Mouse (Mus musculus): ENCODE results near the gene Nudt19. TPM values are rescaled to one million over a fixed set of nuclear protein-coding genes. Genes with fewer than 3 reads are reported as not detected.

Nudt19 gene
- total RNA-seq, 2 experiments from 2014 or later: 69.2 to 73.8 TPM

DNA sequence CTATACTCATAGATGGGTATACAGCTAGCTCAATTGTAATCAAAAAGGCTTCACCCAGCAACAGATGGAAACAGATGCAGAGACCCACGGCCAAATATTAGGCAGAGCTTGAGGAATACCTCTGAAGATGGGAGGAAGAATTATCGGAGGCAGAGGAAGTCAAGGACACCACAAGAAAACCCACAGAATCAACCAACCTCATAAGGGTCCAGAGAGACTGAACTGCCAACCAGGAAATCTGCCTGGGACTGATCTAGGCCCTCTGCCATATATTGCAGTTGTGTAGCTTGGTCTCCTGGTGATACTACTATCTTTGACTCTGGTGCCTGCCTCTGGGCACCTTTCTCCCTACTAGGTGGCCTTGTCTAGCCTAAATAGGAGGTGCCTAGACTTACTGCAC lies 29.3 kb downstream of the Nudt19 start:
- no peak for DNase-seq (ENCODE audit: low spot score in 2 of 2)
- intact Hi-C loops (cut with DNase I): no loop called here

DNA sequence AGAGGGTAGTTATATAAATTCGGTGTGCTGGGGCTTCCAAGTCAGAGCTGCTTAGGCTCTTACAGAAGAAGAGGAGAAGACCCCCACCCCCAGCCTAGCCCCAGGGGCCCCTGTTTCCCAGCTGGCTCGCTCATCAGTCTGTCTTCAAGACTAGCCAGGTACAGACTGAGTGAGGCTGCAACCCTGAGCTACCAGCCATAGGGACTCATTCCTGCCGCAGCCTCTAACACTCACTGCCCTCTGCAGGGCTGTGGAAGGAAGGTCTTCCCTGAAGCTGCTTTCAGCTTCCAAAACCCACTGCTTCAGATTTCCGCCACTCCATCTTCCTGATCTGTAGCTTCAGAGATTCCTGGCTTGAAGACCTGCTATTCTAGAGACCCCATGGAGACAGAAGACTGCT lies 54.1 kb downstream of the Nudt19 start:
- DNase-seq (ENCODE audit: low spot score in 2 of 2): no peak
- intact Hi-C loops (cut with DNase I): loop anchor here (5.0 kb wide), 1 partner anchor 75 kb away; no protein-coding TSS in a partner anchor

DNA sequence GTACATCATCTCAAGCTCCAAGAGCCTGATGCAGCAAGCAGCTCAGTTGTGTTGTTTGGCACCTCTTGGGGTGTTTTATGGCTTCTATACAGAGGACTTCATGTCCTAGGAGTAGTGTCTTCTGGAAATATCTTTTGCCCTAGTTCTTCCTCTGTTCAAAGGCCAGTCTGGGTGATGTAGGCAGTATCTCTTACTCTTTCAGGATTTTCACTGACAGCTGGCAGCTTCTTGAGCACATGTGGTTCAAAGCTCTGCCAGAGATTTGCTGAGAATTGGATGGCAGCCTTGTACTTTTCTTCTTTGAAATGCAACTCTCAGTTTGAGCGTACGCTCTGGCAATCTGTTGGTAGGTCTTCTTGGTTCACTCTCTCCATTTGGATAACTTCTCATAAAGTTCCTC lies 58.6 kb downstream of the Nudt19 start:
- peak in 1 of 2 experiments; percentile 66 for DNase-seq (ENCODE audit: low spot score in 2 of 2)
- intact Hi-C loops (cut with DNase I): no loop called here

Other genes with a start within 250 kb of the Nudt19 start
- gene Gpatch1, start 237.9 kb downstream of the Nudt19 start, total RNA-seq (2021): 10 to 100 TPM; 23.3 to 26.4 TPM
- 1 to 10 TPM; 3.4 to 4.2 TPM for gene Rhpn2, start 222.1 kb downstream of the Nudt19 start, total RNA-seq (2021)
- 1 to 10 TPM; 7.7 to 8.3 TPM for gene Faap24, start 159.5 kb downstream of the Nudt19 start, total RNA-seq (2021)
- 10 to 100 TPM; 18.2 to 23.3 TPM for gene Cep89, start 159.3 kb downstream of the Nudt19 start, total RNA-seq (2021)
- gene Slc7a9, start 107.5 kb downstream of the Nudt19 start, total RNA-seq (2021): not detected
- under 1 TPM; 0.23 to 0.53 TPM for gene Tdrd12, start 18.6 kb downstream of the Nudt19 start, total RNA-seq (2021)
- gene Rgs9bp, start 29.3 kb upstream of the Nudt19 start, total RNA-seq (2021): under 1 TPM; 0.48 TPM
- gene Ankrd27, start 29.9 kb upstream of the Nudt19 start, total RNA-seq (2021): 10 to 100 TPM; 40.3 to 42.6 TPM
- 10 to 100 TPM; 67.3 to 72.0 TPM for gene Pdcd5, start 91.2 kb upstream of the Nudt19 start, total RNA-seq (2021)
- 10 to 100 TPM; 64.0 to 68.2 TPM for gene Dpy19l3, start 198.2 kb upstream of the Nudt19 start, total RNA-seq (2021)
- 10 to 100 TPM; 28.9 to 31.8 TPM for gene Zfp507, start 246.7 kb upstream of the Nudt19 start, total RNA-seq (2021)

Data from left cerebral cortex, postnatal 25 days (tissue).